Mouse (Mus musculus) v-Abl transformed pro-B cells (cell line): ENCODE results near the gene Arhgap22.

Source experiments
- in situ Hi-C, 2 experiments: fragments of 400-800 bp; cut with MboI; formaldehyde crosslinking; loops; one replicate each; pipeline ENCODE4 v1.15.1; 2025; ENCODE audit not compliant: unreplicated experiment in 2 of 2

Gene Arhgap22

GRCm38 (mm10) chr14:33418311-33418909 lies 204.6 kb downstream of the Arhgap22 start:
- in situ Hi-C loops: no loop called here
